Mouse (Mus musculus) retina, postnatal 7 days (tissue): ENCODE data around the gene Gm49361.

Source experiments
- DNase-seq: peaks from one replicate; pipeline ENCODE4 v3.0.0-alpha.2; 2012; ENCODE audit warnings: low read depth, low spot score

The Gm49361 gene

GRCm38 (mm10) chr14:57619487-57619886 lies 126.4 kb downstream of the Gm49361 start:
- peak; percentile 46 for DNase-seq

DNA sequence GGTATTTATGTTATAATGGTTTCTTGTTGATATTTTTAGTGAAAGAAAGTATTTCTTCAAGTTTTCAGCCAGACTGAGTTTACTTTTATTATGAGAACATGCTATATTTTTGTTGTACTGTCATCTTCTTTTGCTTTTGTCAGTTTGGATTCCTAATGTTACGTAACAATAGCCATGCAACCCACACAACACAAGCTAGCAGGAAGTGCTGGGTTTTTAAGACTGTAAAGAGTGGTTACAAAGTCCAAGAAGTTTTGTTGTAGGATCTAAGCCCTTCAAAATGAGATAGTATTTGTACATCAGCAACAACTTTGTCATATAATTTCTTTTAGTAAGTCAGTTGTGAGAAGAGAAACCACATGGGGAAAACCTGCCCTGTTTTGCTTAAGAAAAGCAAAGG lies 128.2 kb downstream of the Gm49361 start:
- no peak for DNase-seq

DNA sequence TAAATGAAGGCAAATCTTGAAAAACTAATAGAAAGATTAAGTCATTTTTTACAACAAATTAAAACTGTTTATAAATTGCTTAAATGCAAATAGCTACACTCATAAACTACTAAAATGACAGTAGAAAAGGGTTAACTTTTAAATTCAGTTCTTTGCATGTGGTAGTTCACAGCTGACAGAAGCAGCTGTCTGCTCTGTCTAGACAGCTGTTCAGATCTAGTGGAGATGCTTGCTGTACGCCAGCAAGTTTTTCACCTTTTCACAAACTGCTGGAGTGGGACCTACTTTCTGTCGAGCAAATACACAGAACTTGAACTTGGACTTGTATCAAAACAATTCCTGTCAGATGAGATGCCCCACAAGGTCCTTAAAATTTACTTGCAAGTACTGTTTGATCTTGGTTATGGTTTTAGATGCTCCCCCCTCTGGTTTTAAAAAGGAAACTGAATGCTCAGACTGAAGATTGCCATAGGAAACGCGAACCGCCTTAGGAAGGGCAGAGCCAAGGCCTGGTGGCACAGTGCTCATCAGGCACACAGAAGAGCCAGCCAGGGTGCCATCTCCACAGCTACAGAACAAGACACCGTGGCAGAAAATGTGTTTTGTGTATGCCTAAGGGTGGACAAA lies 129.5 kb downstream of the Gm49361 start:
- no peak for DNase-seq

- no peak for DNase-seq
These were observed 130.1 kb downstream of the Gm49361 start for GRCm38 (mm10) chr14:57615828-57616227.

DNA sequence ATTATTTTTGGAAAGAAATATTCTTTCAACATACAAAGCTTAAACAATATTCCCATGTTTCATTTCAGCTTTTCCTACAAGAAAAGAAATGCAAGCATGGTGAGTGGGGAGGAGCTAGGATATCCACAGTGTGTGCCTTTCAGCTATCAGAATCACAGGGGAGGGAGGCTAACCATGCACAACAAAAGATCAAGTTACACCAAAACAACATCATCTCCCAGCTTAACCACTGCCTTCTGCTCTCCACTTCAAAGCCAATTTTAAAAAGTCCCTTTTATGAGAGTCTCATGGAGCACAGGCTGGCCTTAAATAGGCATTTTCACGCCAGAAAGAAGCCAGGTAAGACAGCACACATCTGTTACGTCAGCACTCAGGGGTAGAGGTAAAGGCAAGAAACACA lies 134.9 kb downstream of the Gm49361 start:
- DNase-seq, result no peak

GRCm38 (mm10) chr14:57609816-57610329 lies 136.0 kb downstream of the Gm49361 start:
- DNase-seq, result no peak

- peak; percentile 84 for DNase-seq
These were observed 138.4 kb downstream of the Gm49361 start for GRCm38 (mm10) chr14:57607500-57607899.

DNA sequence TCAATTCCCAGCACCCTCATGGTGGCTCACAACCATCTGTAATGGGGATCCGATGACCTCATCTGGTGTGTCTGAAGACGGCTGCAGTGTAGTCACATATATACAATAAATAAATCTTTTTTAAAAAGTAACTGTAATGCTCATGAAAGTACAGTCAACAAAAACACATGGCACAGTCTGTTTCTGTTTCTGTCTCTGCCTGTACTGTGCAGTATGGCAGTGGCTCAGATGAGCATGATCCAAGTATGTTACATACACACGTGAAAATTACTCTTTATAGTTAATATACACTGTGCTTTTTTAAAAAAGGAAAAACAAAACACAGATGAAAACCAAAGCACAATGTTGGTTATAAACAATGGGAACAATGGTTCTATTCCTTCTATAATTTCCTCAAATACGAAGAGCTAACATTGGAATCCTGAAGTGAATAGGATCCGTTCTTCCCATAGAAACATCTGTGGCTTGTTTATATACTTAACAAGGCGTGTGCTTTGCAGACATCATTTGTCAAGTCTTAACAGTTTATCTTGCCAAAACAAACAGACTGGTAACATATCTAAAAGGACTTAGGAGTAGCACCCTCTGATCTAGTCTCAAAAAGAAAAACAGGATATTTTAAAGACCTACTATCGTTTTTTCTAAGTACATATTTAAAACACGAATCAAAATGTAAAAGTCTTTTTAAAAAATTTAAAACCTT lies 139.1 kb downstream of the Gm49361 start:
- no peak for DNase-seq

GRCm38 (mm10) chr14:57593279-57593678 lies 152.6 kb downstream of the Gm49361 start:
- DNase-seq, result no peak
